In the genomic region with DNA sequence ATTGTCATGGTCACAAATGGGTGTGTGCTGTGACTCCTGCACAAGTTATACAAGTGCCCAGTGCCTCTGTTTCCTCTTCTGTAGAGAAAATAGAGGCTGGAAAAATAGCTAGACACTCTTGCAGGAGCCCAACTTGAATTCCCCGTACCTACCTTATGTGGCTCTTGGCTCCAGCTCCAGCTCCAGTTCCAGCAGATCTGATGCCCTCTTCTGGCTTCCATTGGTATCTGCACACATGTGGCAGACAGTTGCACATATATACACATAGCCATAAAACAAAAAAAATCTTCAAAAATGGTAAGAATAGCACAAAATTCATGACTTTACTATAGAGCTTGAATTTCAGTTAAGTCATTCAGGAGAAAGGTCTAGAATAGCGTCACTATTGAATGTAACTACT, we compare ENCODE assay signal across 14 mouse cellular contexts.
DNase-seq lines count a peak whose midpoint lies in the region; ATAC-seq and TF ChIP-seq lines count a peak whose summit lies in the region.
"Had no signal": no experiment of that assay in that cellular context is flagged by ENCODE, and none has a peak within 500 bp of the region (broad histone marks: within the 10 kb centered on the region; RNA-seq: fewer than 3 reads in every experiment).

No protein-coding gene starts in this region.

- no peaks in the 10 kb centered on the region for H3K27me3 ChIP-seq in kidney, embryonic 14.5 days (ENCODE audit: control insufficient read depth, insufficient read depth, low read length)
- H3K27me3 ChIP-seq in lung, embryonic 16.5 days (ENCODE audit: control insufficient read depth, insufficient read depth, low read depth, low read length): no peaks in the 10 kb centered on the region
- H3K27me3 ChIP-seq in stomach, postnatal 0 days (ENCODE audit: control insufficient read depth, insufficient read depth, low read length): no peaks in the 10 kb centered on the region
- H3K27me3 ChIP-seq: CH12.LX had no signal

- TF ChIP-seq EP300 in stomach, postnatal 0 days (optimal IDR thresholded peaks at IDR 0.05): no peak

- no peak overlapping the region for H3K4me2 ChIP-seq in kidney, embryonic 14.5 days (replicated peaks; ENCODE audit: low read depth, low read length)
- no peak overlapping the region for H3K4me2 ChIP-seq in lung, embryonic 16.5 days (ENCODE audit: low read depth, low read length)
- no peak overlapping the region for H3K4me2 ChIP-seq in stomach, postnatal 0 days (replicated peaks; ENCODE audit: low read depth)

- H3K27ac ChIP-seq in kidney, embryonic 14.5 days (ENCODE audit: low read depth, low read length): peak overlapping the region; percentile 24; the same call in 1 of the 2 replicates
- peak overlapping the region; percentile 61 for H3K27ac ChIP-seq in lung, embryonic 16.5 days (ENCODE audit: low read length)
- no peak overlapping the region for H3K27ac ChIP-seq in stomach, postnatal 0 days (replicated peaks)

- ATAC-seq in kidney, embryonic 14.5 days (ENCODE audit: low FRiP score, low TSS enrichment): no peak
- ATAC-seq in lung, embryonic 16.5 days (ENCODE audit: low read depth): no peak
- ATAC-seq in stomach, postnatal 0 days (ENCODE audit: low FRiP score, low TSS enrichment): no peak

- H3K9me3 ChIP-seq in kidney, embryonic 14.5 days (ENCODE audit: control insufficient read depth, low read length): peaks cover 4% of the 10 kb centered on the region; the same call in 1 of the 2 replicates
- no peaks in the 10 kb centered on the region for H3K9me3 ChIP-seq in lung, embryonic 16.5 days (ENCODE audit: control insufficient read depth, low read length)
- no peaks in the 10 kb centered on the region for H3K9me3 ChIP-seq in stomach, postnatal 0 days (ENCODE audit: control insufficient read depth, low read length)

- no peaks in the 10 kb centered on the region for H3K36me3 ChIP-seq in kidney, embryonic 14.5 days (ENCODE audit: control insufficient read depth, insufficient read depth, low read length)
- no peaks in the 10 kb centered on the region for H3K36me3 ChIP-seq in lung, embryonic 16.5 days (ENCODE audit: control insufficient read depth, insufficient read depth, low read length)
- no peaks in the 10 kb centered on the region for H3K36me3 ChIP-seq in stomach, postnatal 0 days (ENCODE audit: control insufficient read depth, insufficient read depth, low read length)

- WGBS in kidney, embryonic 14.5 days: 99% methylated on average over 2 of the region's 2 CpGs
- WGBS in lung, embryonic 16.5 days: 87% methylated on average over 2 of the region's 2 CpGs
- 98% methylated on average over 2 of the region's 2 CpGs for WGBS in stomach, postnatal 0 days

- no peak overlapping the region for H3K4me3 ChIP-seq in kidney, embryonic 14.5 days (ENCODE audit: low read length)
- no peak overlapping the region for H3K4me3 ChIP-seq in lung, embryonic 16.5 days (ENCODE audit: low read length)
- H3K4me3 ChIP-seq in stomach, postnatal 0 days (ENCODE audit: low read depth, low read length): no peak overlapping the region

- peak; percentile 38 for TF ChIP-seq CTCF in stomach, postnatal 0 days (IDR thresholded peaks at IDR 0.05; ENCODE audit: low read depth)

- H3K9ac ChIP-seq in kidney, embryonic 14.5 days (ENCODE audit: low read depth, low read length): no peak overlapping the region
- H3K9ac ChIP-seq in lung, embryonic 16.5 days (ENCODE audit: low read length): no peak overlapping the region
- no peak overlapping the region for H3K9ac ChIP-seq in stomach, postnatal 0 days (ENCODE audit: low read length)

- DNase-seq in kidney, adult 11 months: no peak
- DNase-seq in lung, postnatal 10 days: no peak
- peak; percentile 60 for DNase-seq in R1 (ENCODE audit: low read depth, low spot score)
- DNase-seq in stomach, postnatal 0 days (ENCODE audit: low spot score): no peak
- no peak for DNase-seq in right cerebral cortex, postnatal 25 days
- DNase-seq: adrenal gland, postnatal 25 days; cerebellum, postnatal 10 days; gastrocnemius, postnatal 36 days; heart, postnatal 4 days; kidney, adult 2 months; thymus, postnatal 14 days had no signal

- peaks cover 16% of the 10 kb centered on the region; the same call in 1 of the 2 replicates for H3K4me1 ChIP-seq in kidney, embryonic 14.5 days (ENCODE audit: control insufficient read depth, insufficient read depth, low read length)
- H3K4me1 ChIP-seq in lung, embryonic 16.5 days (replicated peaks; ENCODE audit: control insufficient read depth, insufficient read depth, low read length): peaks cover 17% of the 10 kb centered on the region
- H3K4me1 ChIP-seq in stomach, postnatal 0 days (replicated peaks; ENCODE audit: control insufficient read depth, insufficient read depth): no peaks in the 10 kb centered on the region
